Mouse (Mus musculus) frontal cortex, adult (tissue): Measurements from ENCODE around the gene Vmn2r37.
"Not testable (repeated sequence)": the region's sequence is repeated elsewhere in the genome, so short reads cannot be mapped to it uniquely, and the experiment has no call there.

ENCODE experiments used
- ATAC-seq: cut with Nextera tagmentation; 2 replicates; pipeline ENCODE4 v1.9.2; 2017; ENCODE audit warnings: mild to moderate bottlenecking, moderate library complexity, mixed read lengths; ENCODE audit not compliant: low TSS enrichment

Gene Vmn2r37

GRCm38 (mm10) chr7:9223553-9223952 lies at the start of gene Vmn2r37:
Gene Vmn2r37 (minus strand): TSS chr7:9223653.
- not testable (repeated sequence) for ATAC-seq
